Mouse (Mus musculus) lung, adult 2 months (tissue): ENCODE measurements around the gene Mipep. TPM values are rescaled to one million over a fixed set of nuclear protein-coding genes. Genes with fewer than 3 reads are reported as not detected.

Source experiments
- DNase-seq: peaks from one replicate; pipeline ENCODE4 v3.0.0; 2022
- H3K4me1 ChIP-seq: fragments of 200-500 bp; 2 replicates; pipeline ENCODE4 v1.6.1; 2011; ENCODE audit warnings: low read length; ENCODE audit not compliant: control insufficient read depth, insufficient read depth
- H3K4me3 ChIP-seq: fragments of 200-500 bp; replicated peaks from 2 replicates; pipeline ENCODE3; 2011; ENCODE audit warnings: low read depth, mild to moderate bottlenecking, control low read depth, low read length; ENCODE audit errors: extremely low read depth
- CTCF ChIP-seq: fragments of 200-500 bp; IDR thresholded peaks from 2 replicates; pipeline ENCODE4 v1.5.1; 2011; ENCODE audit warnings: mild to moderate bottlenecking, low read length, control low read depth; ENCODE audit not compliant: insufficient read depth
- POLR2A ChIP-seq: fragments of 200-500 bp; IDR thresholded peaks from 2 replicates; pipeline ENCODE4 v1.6.1; 2011; ENCODE audit warnings: low read depth, mild to moderate bottlenecking, control low read depth, low read length, borderline replicate concordance; ENCODE audit errors: extremely low read depth
- WGBS: fragments of 180-500 bp; shearing (Covaris S2); methylation state at CpG from one replicate; pipeline ENCODE4 v1.1.7; 2018; 5-methylcytosine and 5-hydroxymethylcytosine counted together
- polyA plus RNA-seq: library from polyadenylated mRNA; depleted of rRNA; stranded (reverse); fragments of >200 nt; gene quantifications from 2 replicates; pipeline ENCODE4 v1.2.3, GENCODE M21; 2012

Mipep gene
- polyA plus RNA-seq, 1 experiment = 7.6 TPM

- no peak for TF ChIP-seq POLR2A
- TF ChIP-seq CTCF = no peak
- 83% methylated on average over 5 of the region's 5 CpGs for WGBS
- no peak overlapping the region for H3K4me3 ChIP-seq
- H3K4me1 ChIP-seq = peaks cover 13% of the 10 kb centered on the region
- DNase-seq = no peak
Measured at GRCm38 (mm10) chr14:60848194-60848593, 63.8 kb downstream of the Mipep start.

- DNase-seq = no peak
- no peak overlapping the region for H3K4me3 ChIP-seq
- 54% methylated on average over 14 of the region's 14 CpGs for WGBS
- TF ChIP-seq CTCF (no peak), POLR2A (peak; percentile 42; the same call in 1 of the 2 replicates)
- H3K4me1 ChIP-seq = peaks cover 6% of the 10 kb centered on the region
Measured at GRCm38 (mm10) chr14:60850101-60850500, 65.7 kb downstream of the Mipep start.

- 90% methylated on average over 5 of the region's 5 CpGs for WGBS
- Histone ChIP-seq H3K4me1 (peaks cover 2% of the 10 kb centered on the region), H3K4me3 (no peak overlapping the region)
- DNase-seq = no peak
- TF ChIP-seq CTCF (no peak), POLR2A (no peak)
Measured at GRCm38 (mm10) chr14:60851632-60852031, 67.3 kb downstream of the Mipep start.

GRCm38 (mm10) chr14:60856199-60856912, 72.0 kb downstream of the Mipep start:
- 38% methylated on average over 7 of the region's 7 CpGs for WGBS
- TF ChIP-seq CTCF = no peak
- TF ChIP-seq POLR2A = no peak
- no peaks in the 10 kb centered on the region; the same call in 1 of the 2 replicates for H3K4me1 ChIP-seq
- no peak overlapping the region for H3K4me3 ChIP-seq
- DNase-seq = no peak

- Histone ChIP-seq H3K4me3 (no peak overlapping the region), H3K4me1 (no peaks in the 10 kb centered on the region; the same call in 1 of the 2 replicates)
- no peak for TF ChIP-seq POLR2A
- no peak for TF ChIP-seq CTCF
- no peak for DNase-seq
- 51% methylated on average over 7 of the region's 7 CpGs for WGBS
Measured at GRCm38 (mm10) chr14:60856913-60857300, 72.5 kb downstream of the Mipep start.

- no peak for TF ChIP-seq POLR2A
- no peak for TF ChIP-seq CTCF
- H3K4me3 ChIP-seq = no peak overlapping the region
- no peaks in the 10 kb centered on the region for H3K4me1 ChIP-seq
- DNase-seq = no peak
- 59% methylated on average over 3 of the region's 3 CpGs for WGBS
Measured at GRCm38 (mm10) chr14:60863396-60863795, 79.0 kb downstream of the Mipep start.

- 70% methylated on average over 11 of the region's 11 CpGs for WGBS
- no peak for DNase-seq
- Histone ChIP-seq H3K4me1 (no peaks in the 10 kb centered on the region), H3K4me3 (no peak overlapping the region)
- TF ChIP-seq POLR2A (no peak), CTCF (no peak)
Measured at GRCm38 (mm10) chr14:60866399-60866798, 82.0 kb downstream of the Mipep start.

- TF ChIP-seq POLR2A (no peak), CTCF (no peak)
- WGBS = 90% methylated on average over 9 of the region's 9 CpGs
Measured at GRCm38 (mm10) chr14:60868325-60868724, 84.0 kb downstream of the Mipep start.

GRCm38 (mm10) chr14:60871831-60872230, 87.5 kb downstream of the Mipep start:
- 96% methylated on average over 8 of the region's 8 CpGs for WGBS
- TF ChIP-seq POLR2A = no peak
- TF ChIP-seq CTCF = no peak
- DNase-seq = no peak
- Histone ChIP-seq H3K4me1 (no peaks in the 10 kb centered on the region), H3K4me3 (no peak overlapping the region)

More at GRCm38 (mm10) chr14:60868325-60868724, 84.0 kb downstream of the Mipep start:
- H3K4me1 ChIP-seq = no peaks in the 10 kb centered on the region
- H3K4me3 ChIP-seq = no peak overlapping the region
- DNase-seq = no peak

GRCm38 (mm10) chr14:60882106-60882505, 97.7 kb downstream of the Mipep start:
- TF ChIP-seq POLR2A (no peak), CTCF (no peak)
- Histone ChIP-seq H3K4me3 (no peak overlapping the region), H3K4me1 (0 out of 2 replicates have a peak, but pooled peaks cover 2% of the 10 kb centered on the region)
- WGBS = 85% methylated on average over 5 of the region's 5 CpGs
- no peak for DNase-seq

GRCm38 (mm10) chr14:60882681-60883080, 98.3 kb downstream of the Mipep start:
- DNase-seq = no peak
- TF ChIP-seq POLR2A (no peak), CTCF (no peak)
- 83% methylated on average over 4 of the region's 4 CpGs for WGBS
- H3K4me1 ChIP-seq = 0 out of 2 replicates have a peak, but pooled peaks cover 2% of the 10 kb centered on the region
- no peak overlapping the region for H3K4me3 ChIP-seq
